Mouse (Mus musculus) MEL (cell line): Measurements from ENCODE around the gene Pdgfa. TPM values are rescaled to one million over a fixed set of nuclear protein-coding genes. Genes with fewer than 3 reads are reported as not detected.

Source experiments
- DNase-seq: peaks from one replicate; pipeline ENCODE4 v3.0.0; 2011; ENCODE audit warnings: low read depth, low spot score
- H3K27ac ChIP-seq: 2 replicates; pipeline ENCODE4 v1.5.1; 2012; ENCODE audit warnings: low read depth, mild to moderate bottlenecking, control low read depth, low read length, moderate library complexity; ENCODE audit not compliant: control insufficient read depth
- H3K27me3 ChIP-seq, 2 experiments: fragments of 150-350 bp in 1 of 2; sonication (generic) in 1 of 2; 2 replicates each; pipeline ENCODE4 v1.6.1; 2012; ENCODE audit warnings: low read length in 2 of 2, mild to moderate bottlenecking in 2 of 2, improper control_type of control experiment in 1 of 2, moderate library complexity in 1 of 2; ENCODE audit not compliant: insufficient read depth in 2 of 2, control insufficient read depth in 1 of 2
- H3K36me3 ChIP-seq, 2 experiments: 2 replicates each; pipeline ENCODE4 v1.6.1; 2012 to 2014; ENCODE audit warnings: low read length in 2 of 2, improper control_type of control experiment in 1 of 2, inconsistent platforms in 1 of 2, mild to moderate bottlenecking in 1 of 2; ENCODE audit not compliant: insufficient read depth in 2 of 2, control insufficient read depth in 1 of 2
- H3K4me1 ChIP-seq, 2 experiments: fragments of 150-350 bp in 1 of 2; sonication (generic) in 1 of 2; 2 replicates each; pipeline ENCODE4 v1.6.1; 2012; ENCODE audit warnings: low read length in 2 of 2, improper control_type of control experiment in 1 of 2, mild to moderate bottlenecking in 1 of 2; ENCODE audit not compliant: insufficient read depth in 2 of 2, control insufficient read depth in 1 of 2
- H3K4me3 ChIP-seq, 2 experiments: fragments of 150-350 bp in 1 of 2; sonication (generic) in 1 of 2; 2 replicates each; pipeline ENCODE4 v1.5.1; 2012; ENCODE audit warnings: low read depth in 2 of 2, low read length in 2 of 2, mild to moderate bottlenecking in 2 of 2, moderate library complexity in 2 of 2, control low read depth in 1 of 2, improper control_type of control experiment in 1 of 2; ENCODE audit not compliant: control insufficient read depth in 1 of 2, insufficient read depth in 1 of 2
- H3K79me2 ChIP-seq: 2 replicates; pipeline ENCODE4 v1.6.1; 2012; ENCODE audit warnings: mild to moderate bottlenecking, low read length, moderate library complexity; ENCODE audit not compliant: control insufficient read depth, poor library complexity, insufficient read depth
- H3K9ac ChIP-seq: 2 replicates; pipeline ENCODE4 v1.6.1; 2012; ENCODE audit warnings: low read depth, mild to moderate bottlenecking, control low read depth, low read length, moderate library complexity; ENCODE audit not compliant: control insufficient read depth, poor library complexity, severe bottlenecking
- H3K9me3 ChIP-seq: fragments of 150-350 bp; sonication (generic); replicated peaks from 2 replicates; pipeline ENCODE4 v1.6.1; 2012; ENCODE audit warnings: mild to moderate bottlenecking, low read length, improper control_type of control experiment, moderate library complexity; ENCODE audit not compliant: insufficient read depth
- BHLHE40 ChIP-seq: IDR thresholded peaks from 2 replicates; pipeline ENCODE4 v1.6.1; 2012; ENCODE audit warnings: low read depth, mild to moderate bottlenecking, inconsistent platforms, low read length, improper control_type of control experiment, borderline replicate concordance
- CHD1 ChIP-seq: IDR thresholded peaks from 2 replicates; pipeline ENCODE4 v1.6.1; 2012; ENCODE audit warnings: low read depth, mild to moderate bottlenecking, inconsistent platforms, low read length, improper control_type of control experiment
- CHD2 ChIP-seq: IDR thresholded peaks from 2 replicates; pipeline ENCODE4 v1.6.1; 2011; ENCODE audit warnings: low read length, improper control_type of control experiment
- CTCF ChIP-seq, 3 experiments: IDR thresholded peaks in 2 of 3; conservative IDR thresholded peaks in 1 of 3; 2 replicates each; pipeline ENCODE4 v1.5.1; 2011 to 2012; ENCODE audit warnings: low read length in 3 of 3, low read depth in 2 of 3, mild to moderate bottlenecking in 2 of 3, improper control_type of control experiment in 1 of 3, inconsistent platforms in 1 of 3, mixed read lengths in 1 of 3, moderate library complexity in 1 of 3; ENCODE audit not compliant: control insufficient read depth in 1 of 3, insufficient read depth in 1 of 3, poor library complexity in 1 of 3, severe bottlenecking in 1 of 3
- E2F4 ChIP-seq: IDR thresholded peaks from 2 replicates; pipeline ENCODE4 v1.6.1; 2011; ENCODE audit warnings: low read depth, low read length, improper control_type of control experiment, borderline replicate concordance
- ELF1 ChIP-seq: IDR thresholded peaks from 2 replicates; pipeline ENCODE4 v1.6.1; 2014; ENCODE audit warnings: low read depth, mild to moderate bottlenecking, inconsistent platforms, low read length, improper control_type of control experiment, moderate library complexity
- EP300 ChIP-seq, 2 experiments: IDR thresholded peaks; 2 replicates each; pipeline ENCODE4 v1.6.1; 2011; ENCODE audit warnings: improper control_type of control experiment in 2 of 2, low read length in 2 of 2, low read depth in 1 of 2, mild to moderate bottlenecking in 1 of 2
- ETS1 ChIP-seq: IDR thresholded peaks from 2 replicates; pipeline ENCODE4 v1.6.1; 2012; ENCODE audit warnings: low read depth, mild to moderate bottlenecking, inconsistent platforms, low read length, improper control_type of control experiment, moderate library complexity
- GABPA ChIP-seq: IDR thresholded peaks from 2 replicates; pipeline ENCODE4 v1.6.1; 2012; ENCODE audit warnings: low read depth, mild to moderate bottlenecking, inconsistent platforms, low read length, improper control_type of control experiment, moderate library complexity
- KAT2A ChIP-seq: conservative IDR thresholded peaks from 2 replicates; pipeline ENCODE4 v1.6.1; 2012; ENCODE audit warnings: low read depth, low read length, improper control_type of control experiment, inconsistent platforms
- MAFK ChIP-seq: IDR thresholded peaks from 2 replicates; pipeline ENCODE4 v1.6.1; 2011; ENCODE audit warnings: low read depth, mild to moderate bottlenecking, low read length, improper control_type of control experiment, borderline replicate concordance
- MAX ChIP-seq: IDR thresholded peaks from 2 replicates; pipeline ENCODE4 v1.6.1; 2011; ENCODE audit warnings: low read length, improper control_type of control experiment
- MEF2A ChIP-seq: IDR thresholded peaks from 2 replicates; pipeline ENCODE4 v1.6.1; 2014; ENCODE audit warnings: low read depth, mild to moderate bottlenecking, inconsistent platforms, low read length, improper control_type of control experiment; ENCODE audit not compliant: poor library complexity, insufficient replicate concordance, severe bottlenecking; ENCODE audit errors: extremely low read depth
- MXI1 ChIP-seq: IDR thresholded peaks from 2 replicates; pipeline ENCODE4 v1.6.1; 2011; ENCODE audit warnings: mild to moderate bottlenecking, low read depth, low read length, improper control_type of control experiment
- MYC ChIP-seq: IDR thresholded peaks from 2 replicates; pipeline ENCODE4 v1.6.1; 2011; ENCODE audit warnings: low read depth, mild to moderate bottlenecking, low read length, improper control_type of control experiment, moderate library complexity
- NRF1 ChIP-seq: IDR thresholded peaks from 2 replicates; pipeline ENCODE4 v1.6.1; 2014; ENCODE audit warnings: low read depth, mild to moderate bottlenecking, inconsistent platforms, low read length, improper control_type of control experiment, moderate library complexity; ENCODE audit not compliant: poor library complexity, insufficient read depth, severe bottlenecking
- POLR2A ChIP-seq, 2 experiments: IDR thresholded peaks; 2 replicates each; pipeline ENCODE4 v1.6.1; 2011 to 2012; ENCODE audit warnings: low read length in 2 of 2, mild to moderate bottlenecking in 2 of 2, control low read depth in 1 of 2, improper control_type of control experiment in 1 of 2, low read depth in 1 of 2, moderate library complexity in 1 of 2; ENCODE audit not compliant: control insufficient read depth in 1 of 2, insufficient read depth in 1 of 2, poor library complexity in 1 of 2
- POLR2AphosphoS2 ChIP-seq: IDR thresholded peaks from 2 replicates; pipeline ENCODE4 v1.6.1; 2011; ENCODE audit warnings: low read length, improper control_type of control experiment
- POLR2AphosphoS5 ChIP-seq: IDR thresholded peaks from 2 replicates; pipeline ENCODE4 v1.6.1; 2012; ENCODE audit warnings: low read depth, borderline replicate concordance, mild to moderate bottlenecking, inconsistent platforms, low read length, moderate library complexity, mixed read lengths
- RAD21 ChIP-seq: IDR thresholded peaks from 2 replicates; pipeline ENCODE4 v1.6.1; 2011; ENCODE audit warnings: mild to moderate bottlenecking, low read depth, low read length, improper control_type of control experiment
- SIN3A ChIP-seq: IDR thresholded peaks from 2 replicates; pipeline ENCODE4 v1.6.1; 2012; ENCODE audit warnings: low read length, improper control_type of control experiment, inconsistent platforms
- UBTF ChIP-seq: IDR thresholded peaks from 2 replicates; pipeline ENCODE4 v1.6.1; 2012; ENCODE audit warnings: low read depth, mild to moderate bottlenecking, inconsistent platforms, low read length, improper control_type of control experiment, moderate library complexity, borderline replicate concordance; ENCODE audit not compliant: insufficient read depth
- ZNF384 ChIP-seq: IDR thresholded peaks from 2 replicates; pipeline ENCODE4 v1.6.1; 2012; ENCODE audit warnings: low read depth, mild to moderate bottlenecking, inconsistent platforms, low read length, improper control_type of control experiment
- polyA plus RNA-seq, 2 experiments: library from polyadenylated mRNA; stranded (reverse) in 1 of 2; unstranded in 1 of 2; fragments of >175 nt in 1 of 2; fragments of >200 nt in 1 of 2; gene quantifications; 2 replicates each; pipeline versions ENCODE4 v1.2.1 to v1.2.4; 2012; ENCODE audit warnings: low replicate concordance in 2 of 2, low read depth in 1 of 2; ENCODE audit not compliant: insufficient read length in 2 of 2, insufficient read depth in 1 of 2, missing spikeins in 1 of 2
- total RNA-seq: library from RNA; depleted of rRNA; stranded (reverse); fragments of 300-350 nt; gene quantifications from 2 replicates; pipeline ENCODE4 v1.2.3, GENCODE M21; 2012

The Pdgfa gene
- total and polyA plus RNA-seq, 3 experiments: not detected

DNA sequence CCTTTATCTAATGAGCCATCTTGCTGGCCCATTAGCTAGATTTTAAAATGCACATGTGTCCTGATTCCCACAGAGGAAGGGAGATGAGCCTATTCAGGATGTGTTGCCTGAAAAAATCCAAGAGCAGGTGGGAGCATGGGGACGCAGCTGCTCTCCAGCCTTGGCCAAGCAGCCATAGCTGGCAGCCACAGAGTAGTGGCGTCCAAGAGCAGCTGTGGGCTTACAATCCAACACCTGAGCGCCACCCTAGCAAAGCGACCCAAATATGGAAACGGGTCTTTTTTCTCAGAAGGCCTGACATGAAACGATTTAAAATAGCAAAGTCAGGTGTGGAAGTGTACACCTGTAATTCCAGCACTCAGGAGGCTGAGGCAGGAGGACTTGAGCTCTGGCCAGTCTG is 7.4 kb upstream of the Pdgfa start:
- Histone ChIP-seq H3K9ac (no peak overlapping the region), H3K4me3 (no peak overlapping the region), H3K27ac (no peak overlapping the region), H3K79me2 (no peaks in the 10 kb centered on the region), H3K27me3 (no peaks in the 10 kb centered on the region), H3K4me1 (no peaks in the 10 kb centered on the region), H3K36me3 (no peaks in the 10 kb centered on the region), H3K9me3 (no peaks in the 10 kb centered on the region)
- DNase-seq: no peak
- TF ChIP-seq CHD1: no peak
- TF ChIP-seq MXI1: no peak
- no peak for TF ChIP-seq ELF1
- no peak for TF ChIP-seq GABPA
- no peak for TF ChIP-seq CHD2
- no peak for TF ChIP-seq POLR2AphosphoS5
- TF ChIP-seq KAT2A: no peak
- no peak for TF ChIP-seq POLR2A (IDR thresholded peaks at IDR 0.05; ENCODE audit: control insufficient read depth in 1 of 2, insufficient read depth in 1 of 2, low read depth in 1 of 2, low read length in 2 of 2, poor library complexity in 1 of 2)
- TF ChIP-seq POLR2AphosphoS2: no peak
- TF ChIP-seq NRF1: no peak
- no peak for TF ChIP-seq MAX
- no peak for TF ChIP-seq ZNF384
- no peak for TF ChIP-seq UBTF
- TF ChIP-seq MAFK: no peak
- no peak for TF ChIP-seq CTCF (IDR thresholded peaks at IDR 0.05 in 2 of 3, conservative IDR thresholded peaks at IDR 0.05 in 1 of 3; ENCODE audit: control insufficient read depth in 1 of 3, insufficient read depth in 1 of 3, low read depth in 2 of 3, low read length in 3 of 3, poor library complexity in 1 of 3, severe bottlenecking in 1 of 3)
- no peak for TF ChIP-seq MYC
- TF ChIP-seq, all 39 proteins: peak for 0

DNA sequence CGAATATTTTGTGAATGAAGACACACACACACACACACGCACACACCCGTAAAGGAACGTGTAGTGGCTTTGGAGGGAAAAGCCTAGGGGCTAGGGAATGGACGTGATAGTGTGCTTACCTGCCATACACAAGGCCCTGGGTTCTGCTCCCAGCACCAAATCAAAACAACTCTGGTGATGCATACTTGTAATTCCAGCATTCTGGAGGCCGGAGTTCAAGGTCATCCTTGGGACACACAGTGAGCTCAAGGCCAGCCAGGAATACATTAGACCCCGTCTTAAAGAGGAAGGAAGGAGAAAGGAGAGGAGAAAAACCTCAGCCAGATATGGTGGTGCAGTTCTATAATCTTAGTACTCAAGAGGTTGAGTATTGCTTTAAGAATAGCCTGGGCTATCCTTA is 2.5 kb upstream of the Pdgfa start:
- Histone ChIP-seq H3K9me3 (no peaks in the 10 kb centered on the region), H3K36me3 (no peaks in the 10 kb centered on the region), H3K79me2 (no peaks in the 10 kb centered on the region), H3K27me3 (no peaks in the 10 kb centered on the region; a peak in 1 of 4 replicates), H3K9ac (no peak overlapping the region), H3K27ac (no peak overlapping the region), H3K4me1 (no peaks in the 10 kb centered on the region), H3K4me3 (no peak overlapping the region)
- DNase-seq: no peak
- no peak for TF ChIP-seq CHD2
- TF ChIP-seq MAX: no peak
- no peak for TF ChIP-seq MEF2A
- TF ChIP-seq ETS1: no peak
- TF ChIP-seq E2F4: no peak
- no peak for TF ChIP-seq BHLHE40
- no peak for TF ChIP-seq SIN3A
- no peak for TF ChIP-seq NRF1
- TF ChIP-seq RAD21: no peak
- no peak for TF ChIP-seq EP300 (IDR thresholded peaks at IDR 0.05; ENCODE audit: low read depth in 1 of 2, low read length in 2 of 2)
